Mouse (Mus musculus): Measurements from ENCODE around the gene Syne1.

- TF ChIP-seq CTCF (IDR thresholded peaks at IDR 0.05; ENCODE audit: low read depth, low read length) (no peak), POLR2AphosphoS5 (IDR thresholded peaks at IDR 0.05; ENCODE audit: insufficient replicate concordance, low read depth, low read length) (no peak), GATA2 (IDR thresholded peaks at IDR 0.05; ENCODE audit: borderline replicate concordance, low read depth, low read length) (no peak)
These were observed 39.0 kb downstream of the Syne1 start for GRCm38 (mm10) chr10:5512285-5512684.

Data from G1E (cell line).